Mouse (Mus musculus) urinary bladder, adult 18-20 months (tissue): ENCODE measurements around the gene Lck.
"Not testable (repeated sequence)": the region's sequence is repeated elsewhere in the genome, so short reads cannot be mapped to it uniquely, and the experiment has no call there.

Experiments
- DNase-seq, 2 experiments: peaks; one replicate each; pipeline ENCODE4 v3.0.0; 2022; ENCODE audit warnings: low spot score in 2 of 2, mixed read lengths in 2 of 2

Gene Lck

GRCm38 (mm10) chr4:129555421-129555861 lies 18.0 kb downstream of the Lck start:
- DNase-seq: peak in 1 of 2 experiments; percentile 21

DNA sequence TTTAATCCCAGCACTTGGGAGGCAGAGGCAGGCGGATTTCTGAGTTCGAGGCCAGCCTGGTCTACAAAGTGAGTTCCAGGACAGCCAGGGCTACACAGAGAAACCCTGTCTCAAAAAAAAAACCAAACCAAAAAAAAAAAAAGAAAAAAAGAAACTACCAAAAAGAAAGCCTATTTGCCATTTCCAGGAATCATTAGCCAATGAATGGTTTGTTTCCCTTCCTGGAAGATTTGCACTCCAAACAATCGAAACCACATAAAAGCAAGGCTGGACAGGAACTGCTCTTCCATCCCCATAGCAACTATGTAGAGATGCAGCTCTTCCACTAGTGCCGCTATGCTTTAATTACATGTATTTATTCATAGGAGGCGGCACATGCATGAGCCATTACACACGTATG lies 18.9 kb downstream of the Lck start:
- not testable (repeated sequence) for DNase-seq

GRCm38 (mm10) chr4:129550295-129550694 lies 23.1 kb downstream of the Lck start:
- DNase-seq: no peak

- DNase-seq: no peak
These were observed 24.1 kb downstream of the Lck start for GRCm38 (mm10) chr4:129549306-129549705.

- DNase-seq: not testable (repeated sequence)
These were observed 25.8 kb downstream of the Lck start for GRCm38 (mm10) chr4:129547631-129548030.

GRCm38 (mm10) chr4:129544106-129544505 lies 29.3 kb downstream of the Lck start:
- no peak for DNase-seq

DNA sequence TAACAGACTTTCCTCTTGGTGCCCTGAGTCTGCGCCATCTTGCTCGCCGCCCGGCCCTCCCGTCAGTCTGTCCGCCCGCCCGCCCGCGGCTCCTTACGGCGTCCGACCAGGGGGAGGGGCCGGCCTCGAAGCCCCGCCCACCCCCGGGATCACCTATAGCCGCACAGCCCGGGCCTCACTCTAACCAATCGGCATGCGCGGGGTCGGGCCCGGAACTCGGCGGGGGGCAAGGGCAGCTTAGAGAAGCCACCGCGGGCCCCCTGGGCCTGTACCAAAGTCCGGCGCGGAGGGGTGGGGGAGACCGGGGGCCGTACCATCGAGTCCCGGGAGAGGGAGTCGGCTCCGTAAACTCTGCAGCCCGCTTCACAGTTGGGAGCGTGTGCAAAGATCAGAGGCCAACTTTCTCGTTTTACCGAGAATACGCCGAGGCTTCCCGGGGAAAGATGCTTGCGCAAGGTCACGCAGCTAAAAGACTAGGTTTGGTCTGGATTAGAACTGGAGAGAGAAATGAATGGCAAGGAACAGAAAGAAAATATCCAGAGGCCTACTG lies 30.8 kb downstream of the Lck start, which contains the start of gene Hdac1:
TSS of gene Hdac1 (minus strand) at position 122 of the 550 bp plus-strand sequence.
- peak; percentile 91 to 97 for DNase-seq

GRCm38 (mm10) chr4:129541868-129542591 lies 31.4 kb downstream of the Lck start:
- peak in 1 of 2 experiments; percentile 30 for DNase-seq

DNA sequence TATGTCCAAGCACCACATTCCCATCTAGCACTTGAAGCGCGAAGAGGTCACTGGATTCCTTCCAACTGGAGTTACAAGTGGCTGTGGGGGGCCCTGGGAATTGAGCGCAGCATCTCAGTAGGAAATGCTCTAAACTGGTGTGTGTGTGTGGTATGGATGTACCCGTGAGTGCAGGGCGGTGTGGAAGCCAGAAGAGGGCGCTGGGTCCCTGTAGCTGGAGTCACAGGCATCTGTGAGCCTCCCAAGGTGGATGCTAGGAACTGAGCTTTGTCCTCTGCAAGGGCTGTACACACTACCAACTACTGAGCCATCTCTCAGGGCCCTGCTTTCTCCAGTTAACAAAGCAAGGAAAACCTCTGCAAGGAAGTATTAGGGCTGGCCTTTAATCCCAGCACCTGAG lies 33.4 kb downstream of the Lck start:
- no peak for DNase-seq

DNA sequence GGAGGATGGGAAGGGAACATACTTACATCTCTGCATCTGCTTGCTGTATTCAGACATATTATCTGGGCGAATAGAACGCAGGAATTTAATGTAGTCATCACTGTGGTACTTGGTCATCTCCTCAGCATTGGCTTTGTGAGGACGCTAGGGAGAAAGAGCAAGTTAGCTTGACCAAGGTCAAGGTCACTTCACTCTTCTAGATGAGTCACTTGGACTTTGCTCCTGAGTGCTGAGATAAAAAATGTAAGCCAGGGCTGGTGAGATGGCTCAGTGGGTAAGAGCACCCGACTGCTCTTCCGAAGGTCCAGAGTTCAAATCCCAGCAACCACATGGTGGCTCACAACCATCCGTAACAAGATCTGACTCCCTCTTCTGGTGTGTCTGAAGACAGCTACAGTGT lies 44.5 kb downstream of the Lck start:
- DNase-seq: not testable (repeated sequence)

DNA sequence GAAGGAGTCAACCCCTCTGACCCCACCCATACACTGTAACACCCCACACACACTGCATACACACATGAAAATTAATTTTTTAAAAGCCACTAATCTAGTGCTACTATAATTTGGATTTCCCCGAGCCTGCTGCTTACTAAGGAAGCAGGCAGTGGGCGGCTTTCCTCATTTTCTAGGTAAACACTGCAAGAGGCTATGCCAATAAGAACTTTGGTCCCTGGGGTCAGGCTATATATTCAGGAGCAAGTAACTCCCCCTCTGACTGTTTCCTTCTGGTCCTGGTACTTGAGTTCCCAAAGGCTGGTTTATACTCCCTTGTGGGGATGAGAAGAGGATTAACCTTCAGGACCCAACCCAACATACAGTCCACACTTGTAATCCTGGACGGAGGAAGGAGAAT lies 47.6 kb downstream of the Lck start:
- DNase-seq: no peak

GRCm38 (mm10) chr4:129525338-129525737 lies 48.1 kb downstream of the Lck start:
- no peak for DNase-seq

GRCm38 (mm10) chr4:129518519-129518918 lies 54.9 kb downstream of the Lck start:
- DNase-seq: no peak

DNA sequence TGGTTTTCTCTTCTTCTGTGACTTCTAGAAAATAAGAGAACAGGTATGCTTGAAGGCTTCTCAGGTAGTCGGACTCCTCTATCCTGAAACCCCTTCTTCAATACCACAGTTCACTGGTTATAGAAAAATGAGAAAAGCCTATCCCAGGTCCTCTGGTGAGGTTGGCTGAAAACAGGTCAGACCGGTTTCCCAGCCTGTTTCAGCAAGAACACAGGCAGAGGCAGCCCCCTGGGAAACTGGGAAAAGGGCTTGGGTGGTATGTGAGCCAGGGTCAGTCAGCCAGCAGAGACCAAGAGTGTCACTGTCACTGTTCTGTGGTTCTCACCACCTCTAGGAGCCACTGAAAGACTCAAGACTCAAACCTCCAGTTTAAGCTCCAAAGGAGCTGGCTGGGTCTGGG lies 56.5 kb downstream of the Lck start:
- peak; percentile 46 to 71 for DNase-seq

GRCm38 (mm10) chr4:129514300-129514898 lies 59.0 kb downstream of the Lck start:
- DNase-seq: peak in 1 of 2 experiments; percentile 60

- peak in 1 of 2 experiments; percentile 44 for DNase-seq
These were observed 59.5 kb downstream of the Lck start for GRCm38 (mm10) chr4:129513891-129514290.

- peak; percentile 78 to 89 for DNase-seq
These were observed 60.2 kb downstream of the Lck start, which contains the start of gene Marcksl1 for GRCm38 (mm10) chr4:129513086-129513767. TSS of gene Marcksl1 (plus strand) at chr4:129513581.

- DNase-seq: no peak
These were observed 61.9 kb downstream of the Lck start for GRCm38 (mm10) chr4:129511413-129512096.

DNA sequence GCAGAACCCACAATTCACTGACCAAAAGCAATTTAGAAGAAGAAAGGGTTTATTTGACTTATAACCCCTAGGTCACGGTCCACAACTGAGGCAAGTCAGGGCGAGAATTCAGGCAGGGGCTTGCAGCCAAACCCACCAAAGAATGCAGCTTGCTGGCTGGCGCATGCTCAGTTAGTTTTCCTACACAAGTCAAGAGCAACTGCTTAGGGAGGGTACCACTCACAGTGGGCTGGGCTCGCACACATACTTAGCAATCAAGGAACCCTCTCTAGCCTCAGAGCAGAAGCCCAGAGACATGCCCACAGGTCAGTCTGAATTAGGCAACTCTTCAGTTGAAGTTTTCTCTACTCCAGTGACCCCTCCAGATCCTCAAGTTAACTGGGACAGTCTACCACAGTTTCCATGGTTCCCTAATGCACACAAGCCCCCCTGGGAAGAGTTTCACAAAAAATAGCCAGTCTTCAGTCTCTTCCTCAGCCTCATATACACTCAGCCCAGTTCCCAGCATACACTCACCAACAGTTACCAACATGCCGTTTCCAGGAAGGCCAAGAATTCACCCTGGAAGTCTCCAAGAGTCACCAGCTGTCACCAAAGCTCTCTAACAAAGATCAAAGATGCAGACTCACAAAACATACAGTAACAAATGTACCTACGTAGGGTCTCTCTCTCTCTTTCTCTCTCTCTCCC lies 62.6 kb downstream of the Lck start:
- DNase-seq: no peak

GRCm38 (mm10) chr4:129509650-129510049 lies 63.8 kb downstream of the Lck start:
- no peak for DNase-seq
